Mouse (Mus musculus) mouse embryonic stem cell (cell line): ENCODE measurements at regions not wholly inside any gene's neighbourhood (a gene's known extent, or its start where the extent isn't known, plus 50 kb on each side); places are given as distances from the start of the nearest gene placed in this dataset.

Experiments used
- in situ Hi-C, 2 experiments: fragments of 300-500 bp; cut with MboI; formaldehyde crosslinking; loops; 1 replicate in 1 of 2; 3 replicates in 1 of 2; pipeline ENCODE4 v1.14.3; 2019 to 2020; ENCODE audit warnings: low sequenced_read_pairs in 2 of 2, low pct_unique_long_range_greater_than_20kb in 1 of 2, mixed read lengths in 1 of 2; ENCODE audit not compliant: unreplicated experiment in 1 of 2

GRCm38 (mm10) chr15:72232355-72232754 is 1602.0 kb upstream of the Gm6569 start:
- in situ Hi-C loops = no loop called here

GRCm38 (mm10) chr15:72264619-72265018 is 1569.7 kb upstream of the Gm6569 start:
- in situ Hi-C loops = no loop called here

GRCm38 (mm10) chr15:72283846-72284245 is 1550.5 kb upstream of the Gm6569 start:
- in situ Hi-C loops = no loop called here

GRCm38 (mm10) chr15:72296648-72297047 is 1537.7 kb upstream of the Gm6569 start:
- in situ Hi-C loops = no loop called here

GRCm38 (mm10) chr15:72312417-72312816 is 1521.9 kb upstream of the Gm6569 start:
- in situ Hi-C loops = no loop called here

GRCm38 (mm10) chr15:72321528-72321927 is 1512.8 kb upstream of the Gm6569 start:
- in situ Hi-C loops = no loop called here

GRCm38 (mm10) chr15:72322127-72322526 is 1512.2 kb upstream of the Gm6569 start:
- in situ Hi-C loops = no loop called here

- in situ Hi-C loops = no loop called here
These were observed 1511.2 kb upstream of the Gm6569 start for GRCm38 (mm10) chr15:72323158-72323557.

- in situ Hi-C loops = no loop called here
These were observed 1503.1 kb upstream of the Gm6569 start for GRCm38 (mm10) chr15:72331262-72331661.

- in situ Hi-C loops = no loop called here
These were observed 1499.9 kb upstream of the Gm6569 start for GRCm38 (mm10) chr15:72334497-72334896.

- in situ Hi-C loops = no loop called here
These were observed 1494.7 kb upstream of the Gm6569 start for GRCm38 (mm10) chr15:72339629-72340028.

GRCm38 (mm10) chr15:72341991-72342390 is 1492.4 kb upstream of the Gm6569 start:
- in situ Hi-C loops = no loop called here

- in situ Hi-C loops = no loop called here
These were observed 1491.9 kb upstream of the Gm6569 start for GRCm38 (mm10) chr15:72342504-72342903.

- in situ Hi-C loops = no loop called here
These were observed 1490.6 kb upstream of the Gm6569 start for GRCm38 (mm10) chr15:72343794-72344193.

- in situ Hi-C loops = no loop called here
These were observed 1481.0 kb upstream of the Gm6569 start for GRCm38 (mm10) chr15:72353371-72353770.

- in situ Hi-C loops = no loop called here
These were observed 1478.7 kb upstream of the Gm6569 start for GRCm38 (mm10) chr15:72355626-72356025.

- in situ Hi-C loops = no loop called here
These were observed 1474.7 kb upstream of the Gm6569 start for GRCm38 (mm10) chr15:72359636-72360035.

- in situ Hi-C loops = no loop called here
These were observed 1474.3 kb upstream of the Gm6569 start for GRCm38 (mm10) chr15:72360049-72360448.

GRCm38 (mm10) chr15:72360463-72361030 is 1473.8 kb upstream of the Gm6569 start:
- in situ Hi-C loops = no loop called here

GRCm38 (mm10) chr15:72373041-72373440 is 1461.3 kb upstream of the Gm6569 start:
- in situ Hi-C loops = no loop called here

- in situ Hi-C loops = no loop called here
These were observed 1457.2 kb upstream of the Gm6569 start for GRCm38 (mm10) chr15:72377201-72377600.
